Mouse (Mus musculus): Measurements from ENCODE around the gene Pecam1. TPM values are rescaled to one million over a fixed set of nuclear protein-coding genes. Genes with fewer than 3 reads are reported as not detected.

The Pecam1 gene
- polyA plus RNA-seq, 1 experiment = 0.15 TPM

DNA sequence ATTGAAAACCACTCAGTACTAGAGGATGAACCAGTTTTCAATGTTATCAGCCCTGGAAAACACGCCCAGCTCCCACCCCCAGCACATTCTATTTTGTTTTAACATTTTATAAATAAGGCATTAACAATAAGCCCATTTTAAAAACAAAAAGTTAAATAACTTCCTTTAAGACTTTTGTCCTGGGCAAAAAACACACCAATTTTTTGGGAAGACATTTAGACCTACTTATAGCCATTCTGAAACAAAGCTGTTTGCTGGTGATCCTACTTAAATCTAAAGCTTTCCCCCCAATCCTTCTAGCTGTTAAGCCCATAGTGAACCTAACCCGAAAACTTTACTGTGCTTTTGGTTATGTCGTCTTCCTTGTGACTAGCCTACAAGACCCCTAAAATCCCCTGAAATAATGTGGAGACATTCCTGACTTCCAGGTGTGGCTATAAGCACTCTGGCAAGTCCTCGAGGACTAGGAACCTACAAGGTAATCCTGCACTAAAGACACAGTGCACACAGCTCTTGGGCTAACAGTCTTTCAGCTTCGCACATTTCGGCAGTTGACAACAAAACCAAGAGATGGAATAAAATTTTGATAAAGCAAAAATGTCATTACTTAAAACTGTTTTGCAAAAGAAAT, 30.3 kb upstream of the Pecam1 start:
- H3K79me3 ChIP-seq (ENCODE audit: low read depth) = peaks cover 43% of the 10 kb centered on the region
- H3ac ChIP-seq (ENCODE audit: control insufficient read depth, insufficient read length, low read depth) = no peak overlapping the region
- no peak overlapping the region for H3K4me3 ChIP-seq (ENCODE audit: insufficient read depth, poor library complexity, severe bottlenecking)
- no peaks in the 10 kb centered on the region for H3K27me3 ChIP-seq (ENCODE audit: control insufficient read depth, insufficient read depth, insufficient read length)
- TF ChIP-seq FOSL1 (IDR thresholded peaks at IDR 0.05; ENCODE audit: insufficient read depth, low read length, poor library complexity, severe bottlenecking) (no peak), MAX (IDR thresholded peaks at IDR 0.05) (no peak)
- H3K79me2 ChIP-seq (ENCODE audit: control insufficient read depth, insufficient read depth) = peaks cover 74% of the 10 kb centered on the region
- peaks cover 78% of the 10 kb centered on the region for H3K36me3 ChIP-seq (ENCODE audit: control insufficient read depth, insufficient read depth)

DNA sequence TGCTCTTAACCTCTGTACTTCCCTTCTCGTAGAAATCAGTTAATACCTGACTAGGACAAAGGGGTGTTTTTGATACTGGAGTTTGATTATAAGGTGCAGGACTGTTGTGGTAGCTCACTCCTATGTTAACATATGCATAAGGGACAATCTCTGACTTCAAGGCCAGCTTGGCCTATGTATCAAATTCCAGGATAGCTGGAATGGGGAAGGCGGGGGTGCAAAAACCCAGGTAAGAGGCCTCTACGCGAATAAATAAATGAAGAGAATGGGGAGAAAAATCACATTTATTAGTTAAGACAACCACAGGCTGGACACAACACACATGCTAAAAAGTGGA, 29.6 kb upstream of the Pecam1 start:
- Histone ChIP-seq H3K27me3 (ENCODE audit: control insufficient read depth, insufficient read depth, insufficient read length) (no peaks in the 10 kb centered on the region), H3K4me3 (ENCODE audit: insufficient read depth, poor library complexity, severe bottlenecking) (no peak overlapping the region), H3K79me2 (ENCODE audit: control insufficient read depth, insufficient read depth) (peaks cover 67% of the 10 kb centered on the region), H3K36me3 (ENCODE audit: control insufficient read depth, insufficient read depth) (peaks cover 78% of the 10 kb centered on the region), H3ac (ENCODE audit: control insufficient read depth, insufficient read length, low read depth) (no peak overlapping the region), H3K79me3 (ENCODE audit: low read depth) (peaks cover 37% of the 10 kb centered on the region)
- TF ChIP-seq USF1 (IDR thresholded peaks at IDR 0.05; ENCODE audit: low read depth) = no peak
- TF ChIP-seq MYOG (IDR thresholded peaks at IDR 0.05; ENCODE audit: control insufficient read depth, extremely low read depth, insufficient read length) = no peak
- no peak for TF ChIP-seq MYOD1 (IDR thresholded peaks at IDR 0.05; ENCODE audit: control insufficient read depth, insufficient read length, low read depth)
- no peak for TF ChIP-seq MAX (IDR thresholded peaks at IDR 0.05)
- no peak for TF ChIP-seq FOSL1 (IDR thresholded peaks at IDR 0.05; ENCODE audit: insufficient read depth, low read length, poor library complexity, severe bottlenecking)
- no peak for TF ChIP-seq CEBPB (IDR thresholded peaks at IDR 0.05; ENCODE audit: low read depth)
- no peak for TF ChIP-seq CTCF (IDR thresholded peaks at IDR 0.05; ENCODE audit: control insufficient read depth, insufficient read depth, insufficient read length)

DNA sequence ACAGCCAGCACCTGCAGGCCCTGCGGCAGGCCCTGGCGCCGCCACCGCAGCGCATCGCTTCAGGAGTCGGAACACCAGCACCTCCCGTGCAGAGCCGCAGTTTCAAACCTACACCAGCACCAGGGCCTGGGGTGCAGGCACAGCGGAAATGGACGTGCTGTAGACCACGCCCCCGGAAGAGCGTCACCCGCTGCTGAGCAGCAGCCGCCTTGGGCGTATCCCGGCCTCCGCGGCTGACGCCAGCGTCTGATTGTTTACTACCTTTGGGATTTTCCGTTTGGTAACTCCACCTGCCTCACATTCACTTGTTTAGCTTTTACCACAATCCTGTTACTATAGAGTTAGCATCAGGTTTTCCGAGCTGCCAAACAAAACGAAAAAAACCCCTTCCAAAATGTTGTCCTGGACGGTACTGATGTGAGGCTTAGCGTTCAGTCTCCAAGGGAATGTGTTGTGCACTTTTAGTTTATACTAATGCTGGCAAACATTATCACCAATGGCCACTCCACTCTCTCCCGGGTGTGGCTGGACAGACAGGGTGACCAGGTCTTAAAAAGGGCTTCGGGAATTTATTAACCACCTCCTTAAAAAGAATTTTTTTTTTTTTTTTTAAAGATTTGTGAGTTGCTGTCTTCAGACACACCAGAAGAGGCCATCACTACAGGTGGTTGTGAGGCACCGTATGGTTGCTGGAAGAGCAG, 29.1 kb upstream of the Pecam1 start, which contains the start of gene Polg2:
Gene Polg2, minus strand, starts transcription at position 150 of the 701 bp plus-strand sequence.
- H3K36me3 ChIP-seq (ENCODE audit: control insufficient read depth, insufficient read depth) = peaks cover 78% of the 10 kb centered on the region

DNA sequence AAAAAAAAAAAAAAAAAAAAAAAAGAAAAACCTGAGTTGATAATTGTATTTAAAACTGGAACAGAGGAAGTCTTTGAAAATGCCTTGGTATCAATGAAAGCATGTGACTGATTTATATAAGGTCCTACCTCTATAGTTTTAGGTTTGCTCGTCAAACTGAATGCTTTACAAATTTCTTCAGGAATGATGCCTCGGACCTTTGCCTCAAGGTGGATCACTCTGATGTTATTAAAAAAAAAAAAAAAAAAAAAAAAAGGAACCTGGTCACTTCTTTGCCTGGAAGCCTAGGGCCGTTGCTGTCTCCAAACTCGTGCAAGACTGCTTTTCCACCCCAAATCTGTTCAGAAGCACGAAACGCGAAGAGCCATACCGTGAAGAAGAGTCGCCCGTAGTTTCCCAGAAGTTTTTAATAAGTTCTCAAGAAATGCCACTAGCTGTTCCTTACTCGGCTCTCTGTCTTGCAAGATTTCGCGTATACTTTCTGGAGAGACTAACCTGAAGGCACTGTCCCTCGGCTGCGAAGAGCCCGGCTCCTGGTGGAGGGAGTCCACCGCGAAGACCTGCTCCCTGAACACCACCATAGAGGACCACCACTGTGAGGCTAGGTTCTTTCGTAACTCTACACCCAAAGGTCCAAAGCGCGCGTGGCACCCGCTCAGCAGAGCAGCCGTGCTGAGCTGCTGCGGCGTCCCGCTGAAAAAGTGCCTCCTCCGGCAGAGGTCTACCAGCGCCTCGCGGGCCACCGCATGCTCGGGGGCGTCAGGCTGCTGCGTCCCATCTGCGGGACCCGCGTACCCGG, 28.4 kb upstream of the Pecam1 start:
- Histone ChIP-seq H3K79me2 (ENCODE audit: control insufficient read depth, insufficient read depth) (peaks cover 55% of the 10 kb centered on the region), H3K36me3 (ENCODE audit: control insufficient read depth, insufficient read depth) (peaks cover 77% of the 10 kb centered on the region), H3K4me3 (ENCODE audit: insufficient read depth, poor library complexity, severe bottlenecking) (peak overlapping the region; percentile 74), H3K79me3 (ENCODE audit: low read depth) (peaks cover 24% of the 10 kb centered on the region), H3K27me3 (ENCODE audit: control insufficient read depth, insufficient read depth, insufficient read length) (no peaks in the 10 kb centered on the region), H3ac (ENCODE audit: control insufficient read depth, insufficient read length, low read depth) (peak overlapping the region; percentile 87)
- no peak for TF ChIP-seq MYOD1 (IDR thresholded peaks at IDR 0.05; ENCODE audit: control insufficient read depth, insufficient read length, low read depth)
- no peak for TF ChIP-seq FOSL1 (IDR thresholded peaks at IDR 0.05; ENCODE audit: insufficient read depth, low read length, poor library complexity, severe bottlenecking)
- peak; percentile 58 for TF ChIP-seq MAX (IDR thresholded peaks at IDR 0.05)
- TF ChIP-seq CTCF (IDR thresholded peaks at IDR 0.05; ENCODE audit: control insufficient read depth, insufficient read depth, insufficient read length) = no peak
- TF ChIP-seq MYOG (IDR thresholded peaks at IDR 0.05; ENCODE audit: control insufficient read depth, extremely low read depth, insufficient read length) = no peak

More for the DNA sequence above, 29.1 kb upstream of the Pecam1 start, which contains the start of gene Polg2:
- H3K79me3 ChIP-seq (ENCODE audit: low read depth) = peaks cover 31% of the 10 kb centered on the region
- no peak for TF ChIP-seq MAX (IDR thresholded peaks at IDR 0.05)
- no peak for TF ChIP-seq MYOD1 (IDR thresholded peaks at IDR 0.05; ENCODE audit: control insufficient read depth, insufficient read length, low read depth)
- TF ChIP-seq MYOG (IDR thresholded peaks at IDR 0.05; ENCODE audit: control insufficient read depth, extremely low read depth, insufficient read length) = no peak
- TF ChIP-seq CTCF (IDR thresholded peaks at IDR 0.05; ENCODE audit: control insufficient read depth, insufficient read depth, insufficient read length) = no peak
- no peak for TF ChIP-seq FOSL1 (IDR thresholded peaks at IDR 0.05; ENCODE audit: insufficient read depth, low read length, poor library complexity, severe bottlenecking)
- no peak for TF ChIP-seq CEBPB (IDR thresholded peaks at IDR 0.05; ENCODE audit: low read depth)
- TF ChIP-seq USF1 (IDR thresholded peaks at IDR 0.05; ENCODE audit: low read depth) = no peak
- H3K27me3 ChIP-seq (ENCODE audit: control insufficient read depth, insufficient read depth, insufficient read length) = no peaks in the 10 kb centered on the region
- peak within 1 kb of the TSS; percentile 87 for H3ac ChIP-seq (ENCODE audit: control insufficient read depth, insufficient read length, low read depth)
- H3K79me2 ChIP-seq (ENCODE audit: control insufficient read depth, insufficient read depth) = peaks cover 62% of the 10 kb centered on the region
- H3K4me3 ChIP-seq (ENCODE audit: insufficient read depth, poor library complexity, severe bottlenecking) = peak within 1 kb of the TSS; percentile 74

DNA sequence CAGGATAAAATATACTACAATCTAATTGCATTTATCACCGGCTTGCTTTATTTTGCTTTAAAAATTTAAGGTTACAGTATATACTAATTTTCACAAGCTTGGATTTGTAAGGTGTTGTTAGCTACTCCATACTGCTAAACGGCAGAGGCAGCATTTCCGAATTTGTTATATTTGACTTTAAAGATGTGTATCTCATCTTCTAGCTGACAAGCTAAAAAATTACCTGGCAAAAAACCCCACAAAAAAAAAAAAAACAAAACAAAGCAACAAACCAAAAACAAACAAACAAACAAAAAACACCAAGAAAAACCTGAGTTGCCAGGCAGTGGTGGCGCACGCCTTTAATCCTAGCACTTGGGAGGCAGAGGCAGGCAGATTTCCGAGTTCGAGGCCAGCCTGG, 27.7 kb upstream of the Pecam1 start:
- no peaks in the 10 kb centered on the region for H3K27me3 ChIP-seq (ENCODE audit: control insufficient read depth, insufficient read depth, insufficient read length)
- H3K4me3 ChIP-seq (ENCODE audit: insufficient read depth, poor library complexity, severe bottlenecking) = peak overlapping the region; percentile 74
- peaks cover 48% of the 10 kb centered on the region for H3K79me2 ChIP-seq (ENCODE audit: control insufficient read depth, insufficient read depth)
- H3ac ChIP-seq (ENCODE audit: control insufficient read depth, insufficient read length, low read depth) = no peak overlapping the region
- no peak for TF ChIP-seq MAX (IDR thresholded peaks at IDR 0.05)
- no peak for TF ChIP-seq CEBPB (IDR thresholded peaks at IDR 0.05; ENCODE audit: low read depth)
- TF ChIP-seq FOSL1 (IDR thresholded peaks at IDR 0.05; ENCODE audit: insufficient read depth, low read length, poor library complexity, severe bottlenecking) = no peak
- peaks cover 77% of the 10 kb centered on the region for H3K36me3 ChIP-seq (ENCODE audit: control insufficient read depth, insufficient read depth)
- H3K79me3 ChIP-seq (ENCODE audit: low read depth) = peaks cover 17% of the 10 kb centered on the region

All from C2C12 (cell line).